Mouse (Mus musculus) ZHBTc4 (cell line): ENCODE results near the gene Hspb8.
A peak's percentile ranks its signal among the peaks of the same experiment; 100 is the strongest.

ENCODE experiments used
- DNase-seq: peaks from one replicate; pipeline ENCODE4 v3.0.0-alpha.2; 2011; ENCODE audit warnings: low read depth, low spot score

The Hspb8 gene

GRCm38 (mm10) chr5:116432871-116433270 lies 10.2 kb upstream of the Hspb8 start:
- DNase-seq = peak; percentile 94

- no peak for DNase-seq
Observed at GRCm38 (mm10) chr5:116426701-116427100, 4.0 kb upstream of the Hspb8 start.

DNA sequence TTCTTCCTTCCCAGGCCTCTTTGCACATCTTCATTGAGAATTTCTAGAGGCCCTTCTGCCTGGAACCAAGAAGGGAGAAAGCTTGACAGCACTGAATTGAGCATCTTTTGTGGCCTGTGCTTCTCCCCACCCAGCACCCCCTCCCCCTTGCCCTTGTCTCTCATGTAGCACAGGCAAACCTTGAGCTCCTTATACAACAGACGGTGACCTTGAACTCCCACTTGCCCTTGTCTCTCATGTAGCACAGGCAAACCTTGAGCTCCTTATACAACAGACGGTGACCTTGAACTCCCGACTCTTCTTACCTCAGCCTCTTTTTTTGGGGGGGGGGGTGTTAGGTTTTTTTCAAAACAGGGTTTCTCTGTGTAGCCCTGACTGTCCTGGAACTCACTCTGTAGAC lies 3.0 kb upstream of the Hspb8 start:
- peak; percentile 52 for DNase-seq

- DNase-seq = no peak
Observed at GRCm38 (mm10) chr5:116425273-116425672, 2.6 kb upstream of the Hspb8 start.

GRCm38 (mm10) chr5:116423746-116424145 lies 1.1 kb upstream of the Hspb8 start:
- DNase-seq = no peak

GRCm38 (mm10) chr5:116421791-116422481 lies 728 bp downstream of the Hspb8 start:
- DNase-seq = no peak

DNA sequence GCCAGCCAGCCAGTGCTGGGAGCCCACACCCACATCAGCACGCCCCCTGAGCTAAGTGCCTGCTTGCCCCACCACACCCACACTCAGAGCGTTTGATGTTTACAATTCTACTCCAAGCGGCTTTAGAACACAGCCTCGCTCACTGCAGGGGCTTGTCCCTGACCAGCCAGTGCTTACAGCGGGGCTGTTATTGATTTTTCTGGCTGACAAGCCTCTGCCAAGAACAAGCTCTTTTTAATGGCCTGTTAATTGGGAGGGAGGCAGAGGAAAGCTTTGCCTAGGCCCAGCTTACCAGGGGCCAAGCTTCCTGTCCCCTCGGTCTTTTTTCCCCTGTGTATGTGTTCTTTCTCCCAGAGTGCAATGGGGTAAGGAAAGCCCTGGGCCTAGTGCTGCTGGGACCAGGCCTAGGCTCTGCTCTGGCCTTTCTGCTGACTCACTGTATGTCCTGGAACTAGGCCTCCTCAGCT lies 1.9 kb downstream of the Hspb8 start:
- peak; percentile 93 for DNase-seq

- DNase-seq = no peak
Observed at GRCm38 (mm10) chr5:116420213-116420612, 2.5 kb downstream of the Hspb8 start.

GRCm38 (mm10) chr5:116419322-116420045 lies 3.2 kb downstream of the Hspb8 start:
- DNase-seq = no peak

DNA sequence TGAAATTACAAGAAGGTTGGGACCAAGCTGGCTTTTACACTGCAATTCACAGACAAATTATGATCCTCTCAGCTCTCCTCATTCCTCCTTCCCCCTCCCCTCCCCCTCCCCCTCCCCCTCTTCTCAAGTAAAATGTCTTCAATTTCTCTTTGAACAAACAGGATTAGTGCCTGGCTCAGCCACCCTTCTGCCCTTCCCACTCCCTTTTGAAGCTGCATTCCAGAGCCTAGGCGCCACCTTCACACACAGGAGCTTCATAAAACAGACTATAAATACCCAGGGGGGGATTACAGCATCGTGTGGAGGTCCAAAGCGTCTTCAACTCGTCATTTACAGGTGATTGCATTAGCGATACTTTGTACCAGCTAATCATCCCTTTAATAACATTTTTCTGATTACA lies 6.5 kb downstream of the Hspb8 start:
- peak; percentile 67 for DNase-seq

DNA sequence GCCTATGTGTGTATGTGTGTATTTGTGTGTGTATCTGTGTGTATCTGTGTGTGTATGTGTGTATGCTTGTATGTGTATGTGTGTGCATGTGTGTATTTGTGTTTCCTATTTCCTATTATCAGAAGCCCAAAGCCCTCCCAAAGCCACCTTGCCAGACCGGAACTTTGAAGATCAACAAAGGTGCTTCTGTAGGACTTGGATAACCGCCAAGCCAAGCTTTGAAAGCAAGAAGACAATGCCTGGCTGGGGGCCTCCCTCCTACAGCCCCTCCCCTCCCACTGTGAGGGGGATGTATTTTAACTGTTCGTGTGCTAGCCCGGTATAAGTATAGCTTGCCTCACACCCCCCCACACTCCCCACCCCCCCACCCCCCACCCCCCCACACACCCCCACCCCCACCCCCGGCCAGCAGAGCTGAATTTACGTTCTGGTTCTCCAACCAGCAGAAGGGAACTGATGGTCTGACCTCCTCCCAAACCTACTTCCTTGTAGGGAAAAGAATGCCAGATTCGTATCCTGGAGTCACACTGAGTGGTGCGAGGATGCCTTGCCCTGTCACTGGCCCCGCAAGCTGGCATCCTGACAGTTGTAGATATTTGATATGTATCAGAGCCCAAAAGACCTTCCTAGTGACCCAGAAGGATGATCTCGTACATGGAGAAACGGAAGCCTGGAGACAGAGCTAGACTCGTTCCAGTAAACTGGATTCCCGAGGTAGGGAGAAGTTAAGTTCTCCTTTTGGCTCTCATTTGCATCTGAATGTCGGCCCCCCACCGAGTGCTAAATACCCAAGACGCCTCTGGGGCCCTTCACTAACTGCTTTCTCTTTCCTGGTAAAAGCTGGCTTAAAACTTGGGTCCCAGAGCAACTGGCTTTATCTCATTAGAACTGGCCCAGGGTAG lies 12.7 kb downstream of the Hspb8 start:
- DNase-seq = peak; percentile 94

GRCm38 (mm10) chr5:116408965-116409364 lies 13.7 kb downstream of the Hspb8 start:
- peak; percentile 91 for DNase-seq

- peak; percentile 92 for DNase-seq
Observed at GRCm38 (mm10) chr5:116407936-116408335, 14.7 kb downstream of the Hspb8 start.

DNA sequence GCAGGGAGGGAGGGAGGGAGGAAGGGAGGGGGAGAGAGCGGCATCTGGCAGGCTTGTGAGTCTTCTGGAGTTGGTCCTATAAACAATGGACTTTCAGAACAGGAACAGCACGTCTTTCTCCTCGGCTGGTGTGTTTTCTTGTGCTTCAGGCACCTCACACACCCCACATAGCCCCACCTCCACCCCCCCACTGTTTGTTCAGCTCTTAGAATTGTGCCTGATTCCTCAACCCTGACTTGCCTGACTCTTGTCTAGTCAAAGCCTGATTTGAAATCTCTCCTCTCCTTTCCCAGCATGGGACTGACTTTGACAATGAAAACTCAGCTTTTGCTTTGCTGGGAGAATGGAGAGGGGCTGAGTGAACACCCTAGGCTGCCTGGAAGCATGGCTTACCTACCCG lies 15.3 kb downstream of the Hspb8 start:
- DNase-seq = peak; percentile 73

DNA sequence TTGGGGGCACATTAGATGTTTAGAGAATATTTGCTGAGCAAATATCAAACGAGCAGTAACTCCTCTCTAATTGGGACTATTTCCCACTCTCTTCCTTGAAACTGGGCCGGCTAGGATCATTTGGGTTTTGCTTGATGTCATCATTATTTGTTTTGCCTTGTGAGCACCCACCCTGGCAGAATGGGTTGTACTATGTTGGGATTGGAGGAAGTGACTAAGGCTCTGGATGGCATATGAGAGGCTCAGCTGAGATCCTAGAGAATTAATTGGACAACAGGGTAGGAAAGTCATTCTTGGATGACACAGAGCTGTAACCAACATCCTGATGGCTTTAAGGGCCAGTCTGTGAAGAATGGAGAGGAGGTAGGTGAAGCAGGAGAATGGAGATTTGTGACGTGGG lies 16.2 kb downstream of the Hspb8 start:
- no peak for DNase-seq

DNA sequence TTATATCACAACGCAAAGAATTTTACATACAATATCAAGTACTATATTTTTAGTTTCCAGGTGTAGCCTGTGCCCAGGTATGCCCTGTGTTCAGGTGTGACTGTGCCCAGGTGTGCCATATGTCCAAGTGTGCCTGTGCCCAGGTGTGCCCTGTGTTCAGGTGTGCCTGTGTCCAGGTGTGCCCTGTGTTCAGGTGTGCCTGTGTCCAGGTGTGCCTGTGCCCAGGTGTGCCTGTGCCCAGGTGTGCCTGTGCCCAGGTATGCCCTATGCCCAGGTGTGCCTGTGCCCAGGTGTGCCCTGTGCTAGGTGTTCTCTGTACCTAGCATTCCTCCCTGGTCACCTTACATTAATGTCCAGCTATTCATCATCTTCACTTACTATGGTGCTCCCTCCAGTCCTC lies 16.7 kb downstream of the Hspb8 start:
- no peak for DNase-seq

DNA sequence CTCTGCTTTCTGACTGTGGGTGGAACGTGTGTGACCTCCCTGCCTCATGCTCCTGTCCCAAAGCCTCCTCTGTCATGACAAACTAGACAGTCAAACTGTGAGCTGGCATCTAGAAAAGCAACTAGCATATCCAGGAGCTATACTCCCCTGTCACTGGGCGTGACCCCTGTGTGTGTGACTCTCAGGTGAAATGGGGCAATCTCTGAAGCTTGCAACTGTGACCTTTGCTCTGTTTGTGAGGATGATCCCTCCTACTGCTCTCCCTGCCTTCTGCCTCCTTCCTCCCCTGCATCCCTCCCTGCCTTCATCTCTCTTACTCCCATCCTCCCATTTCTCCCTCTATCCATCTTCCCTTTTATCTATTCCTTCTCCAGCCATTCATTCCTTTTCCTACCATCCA lies 18.6 kb downstream of the Hspb8 start:
- DNase-seq = no peak

- peak; percentile 64 for DNase-seq
Observed at GRCm38 (mm10) chr5:116400801-116401200, 21.9 kb downstream of the Hspb8 start.

GRCm38 (mm10) chr5:116400042-116400730 lies 22.5 kb downstream of the Hspb8 start:
- DNase-seq = peak; percentile 70

- DNase-seq = peak; percentile 49
Observed at GRCm38 (mm10) chr5:116396104-116396503, 26.6 kb downstream of the Hspb8 start.

DNA sequence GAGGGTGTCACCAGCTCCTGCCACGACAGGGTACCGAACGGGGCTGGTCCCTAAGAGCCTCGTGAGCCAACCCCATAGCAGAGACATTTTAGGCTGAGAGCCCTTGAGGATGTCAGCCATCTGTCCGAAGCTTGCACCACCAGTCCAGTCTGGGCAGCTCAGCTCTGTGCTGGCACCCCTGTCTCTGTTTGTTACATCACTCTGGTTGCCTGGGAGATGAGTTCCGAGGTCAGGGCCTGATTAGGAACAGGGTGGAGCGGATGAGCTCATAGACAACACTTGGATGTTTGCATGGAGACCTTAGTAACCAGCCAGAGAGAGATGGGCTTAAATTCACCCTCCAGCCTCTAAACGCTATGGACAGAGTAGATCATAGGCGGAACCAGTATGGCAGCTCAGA lies 30.1 kb downstream of the Hspb8 start:
- no peak for DNase-seq
